Mouse (Mus musculus): ENCODE measurements around the gene L2hgdh.
"Not testable (repeated sequence)": the region's sequence is repeated elsewhere in the genome, so short reads cannot be mapped to it uniquely, and the experiment has no call there.

GRCm38 (mm10) chr12:69653973-69654372 lies 70.7 kb downstream of the L2hgdh start:
- TF ChIP-seq CTCF, POLR2A (IDR thresholded peaks at IDR 0.05; ENCODE audit: insufficient read depth, low read depth, low read length): not testable (repeated sequence)
